In the genomic region with DNA sequence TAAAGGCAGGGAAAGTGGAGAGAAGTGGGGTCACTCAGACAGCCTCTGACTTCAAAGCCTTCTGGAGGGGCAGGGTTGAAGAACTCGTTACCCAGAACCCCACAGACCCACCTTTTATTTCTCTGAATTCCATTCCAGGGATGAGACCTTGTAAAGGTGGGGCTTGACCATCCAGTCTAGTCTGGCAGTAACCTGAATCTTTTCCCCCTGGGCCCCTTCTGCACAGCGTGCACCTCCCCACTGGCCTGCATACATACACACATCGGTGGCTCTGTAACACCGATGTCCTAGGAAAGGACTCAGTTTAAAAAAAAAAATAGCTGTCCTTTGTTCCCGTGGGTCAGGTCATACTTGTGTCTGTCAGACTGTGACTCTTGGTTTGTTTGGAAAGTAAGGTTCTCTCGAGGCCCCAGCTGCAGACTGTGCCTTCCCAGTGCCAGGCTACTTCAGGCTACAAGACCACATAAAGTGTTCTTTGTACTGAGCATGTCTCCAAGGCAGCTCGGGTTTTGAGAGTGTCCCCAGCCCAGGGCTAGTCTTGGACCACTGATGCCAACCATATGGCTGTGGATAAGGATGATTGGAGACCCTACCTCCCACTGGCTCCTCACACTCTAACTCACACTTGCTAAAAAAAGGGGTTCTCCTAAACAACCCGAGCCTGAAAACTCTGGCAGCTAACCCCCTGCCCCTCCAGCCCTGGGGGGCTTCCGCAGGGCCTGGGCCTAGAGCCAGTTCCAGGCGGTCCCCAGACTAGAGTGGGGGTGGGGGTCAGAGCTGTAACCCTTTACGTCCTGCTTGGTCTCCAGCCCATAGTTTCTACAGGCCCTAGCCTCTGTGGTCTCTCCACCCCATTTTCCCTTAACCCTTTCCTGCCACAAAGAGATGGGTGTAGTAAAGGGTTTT, we compare ENCODE assay signal across 7 mouse cellular contexts. TPM values are rescaled to one million over a fixed set of nuclear protein-coding genes. Genes with fewer than 3 reads are reported as not detected.
DNase-seq lines count a peak whose midpoint lies in the region; ATAC-seq lines count a peak whose summit lies in the region.

No protein-coding gene starts in this region.

- H3K9me3 ChIP-seq in forebrain, embryonic 11.5 days (ENCODE audit: control insufficient read depth, low read length) = no peaks in the 10 kb centered on the region
- no peaks in the 10 kb centered on the region for H3K9me3 ChIP-seq in neural tube, embryonic 12.5 days

- no peaks in the 10 kb centered on the region for H3K27me3 ChIP-seq in forebrain, embryonic 11.5 days (ENCODE audit: control insufficient read depth, insufficient read depth, low read length)
- no peaks in the 10 kb centered on the region for H3K27me3 ChIP-seq in neural tube, embryonic 12.5 days (replicated peaks)

- ATAC-seq in forebrain, embryonic 11.5 days (replicated peaks; ENCODE audit: low FRiP score) = peak; percentile 78
- ATAC-seq in neural tube, embryonic 12.5 days (ENCODE audit: low FRiP score, low read depth) = peak; percentile 58

- no peaks in the 10 kb centered on the region for H3K36me3 ChIP-seq in forebrain, embryonic 11.5 days (ENCODE audit: control insufficient read depth, insufficient read depth, low read length)
- peaks cover 4% of the 10 kb centered on the region; the same call in 1 of the 2 replicates for H3K36me3 ChIP-seq in neural tube, embryonic 12.5 days

- H3K4me1 ChIP-seq in forebrain, embryonic 11.5 days (replicated peaks; ENCODE audit: control insufficient read depth, insufficient read depth, low read length) = peaks cover 27% of the 10 kb centered on the region
- H3K4me1 ChIP-seq in neural tube, embryonic 12.5 days = peaks cover 39% of the 10 kb centered on the region

- H3K4me2 ChIP-seq in forebrain, embryonic 11.5 days (ENCODE audit: low read depth, low read length, severe bottlenecking) = peak overlapping the region; percentile 67
- H3K4me2 ChIP-seq in neural tube, embryonic 12.5 days (replicated peaks) = peak overlapping the region; percentile 87

- DNase-seq in right cerebral cortex, postnatal 10 days (ENCODE audit: low spot score in 2 of 2) = peak; percentile 66 to 67
- DNase-seq in right cerebral cortex, postnatal 25 days = no peak
- DNase-seq in forebrain, embryonic 11.5 days (ENCODE audit: low spot score) = peak; percentile 80
- peak; percentile 66 for DNase-seq in kidney, postnatal 14 days
- DNase-seq in gastrocnemius, adult 18-20 months (ENCODE audit: low spot score) = no peak
- no peak for DNase-seq in c-Kit-positive CD71-positive TER-119-positive erythroid progenitor cells, embryonic 14.5 days (ENCODE audit: low spot score)

- 3% methylated on average over 11 of the region's 11 CpGs for WGBS in forebrain, embryonic 11.5 days
- WGBS in neural tube, embryonic 12.5 days = 5% methylated on average over 11 of the region's 11 CpGs

- peak overlapping the region; percentile 88 for H3K27ac ChIP-seq in forebrain, embryonic 11.5 days (ENCODE audit: low read depth, low read length)
- peak overlapping the region; percentile 62 for H3K27ac ChIP-seq in neural tube, embryonic 12.5 days

- H3K4me3 ChIP-seq in forebrain, embryonic 11.5 days (ENCODE audit: low read depth, low read length) = peak overlapping the region; percentile 60
- peak overlapping the region; percentile 66 for H3K4me3 ChIP-seq in neural tube, embryonic 12.5 days

- peak overlapping the region; percentile 79 for H3K9ac ChIP-seq in forebrain, embryonic 11.5 days (ENCODE audit: low read length)
- no peak overlapping the region for H3K9ac ChIP-seq in neural tube, embryonic 12.5 days

RNA-seq across cellular contexts. Expression of a gene that starts 0.9 kb away (rescaled TPM):
- 20.2 and 20.3 TPM in 2 replicates for polyA plus RNA-seq in forebrain, embryonic 11.5 days (2014; fragmentation: Nextera tagmentation; extraction: Ambion mirVana)
- polyA plus RNA-seq in neural tube, embryonic 12.5 days (2016; fragmentation: Nextera tagmentation; extraction: Ambion mirVana) = 19.7 and 21.5 TPM in 2 replicates
- 1 to 10 TPM; 1.2 to 1.8 TPM for total RNA-seq in gastrocnemius, adult 18-20 months (2021)

RNA-seq across cellular contexts. Expression of a gene that starts 30.0 kb away (rescaled TPM):
- 30.8 and 32.7 TPM in 2 replicates for polyA plus RNA-seq in forebrain, embryonic 11.5 days (2014; fragmentation: Nextera tagmentation; extraction: Ambion mirVana)
- polyA plus RNA-seq in neural tube, embryonic 12.5 days (2016; fragmentation: Nextera tagmentation; extraction: Ambion mirVana) = 22.0 and 24.8 TPM in 2 replicates
- 1 to 10 TPM; 1.5 to 3.3 TPM for total RNA-seq in gastrocnemius, adult 18-20 months (2021)

RNA-seq across cellular contexts. Expression of a gene that starts 31.3 kb away (rescaled TPM):
- 0.37 TPM in 1 of 2 replicates, not detected in the other for polyA plus RNA-seq in forebrain, embryonic 11.5 days (2014; fragmentation: Nextera tagmentation; extraction: Ambion mirVana)
- polyA plus RNA-seq in neural tube, embryonic 12.5 days (2016; fragmentation: Nextera tagmentation; extraction: Ambion mirVana) = 0.25 and 0.28 TPM in 2 replicates
- not detected for total RNA-seq in gastrocnemius, adult 18-20 months (2021)

RNA-seq across cellular contexts. Expression of a gene that starts 31.8 kb away (rescaled TPM):
- 13.6 and 14.9 TPM in 2 replicates for polyA plus RNA-seq in forebrain, embryonic 11.5 days (2014; fragmentation: Nextera tagmentation; extraction: Ambion mirVana)
- polyA plus RNA-seq in neural tube, embryonic 12.5 days (2016; fragmentation: Nextera tagmentation; extraction: Ambion mirVana) = 18.3 and 19.7 TPM in 2 replicates
- 1 to 10 TPM; 5.4 to 5.5 TPM for total RNA-seq in gastrocnemius, adult 18-20 months (2021)

RNA-seq across cellular contexts. Expression of a gene that starts 47.2 kb away (rescaled TPM):
- polyA plus RNA-seq in forebrain, embryonic 11.5 days (2014; fragmentation: Nextera tagmentation; extraction: Ambion mirVana) = 38.0 and 48.6 TPM in 2 replicates
- polyA plus RNA-seq in neural tube, embryonic 12.5 days (2016; fragmentation: Nextera tagmentation; extraction: Ambion mirVana) = 59.9 and 66.0 TPM in 2 replicates
- 100 to 1,000 TPM; 125 to 126 TPM for total RNA-seq in gastrocnemius, adult 18-20 months (2021)

Comparison
In these comparisons a context has a peak if more than half of its experiments do, and no peak if none do; other contexts are left out.
1. DNase-seq: peak in right cerebral cortex, postnatal 10 days (2 of 2), forebrain, embryonic 11.5 days (single experiment) and kidney, postnatal 14 days (single experiment); none in right cerebral cortex, postnatal 25 days (single experiment), gastrocnemius, adult 18-20 months (single experiment) and c-Kit-positive CD71-positive TER-119-positive erythroid progenitor cells, embryonic 14.5 days (single experiment).